Mouse (Mus musculus): ENCODE measurements around the gene Anapc11.

Gene Anapc11

GRCm38 (mm10) chr11:120616617-120617294, 18.5 kb downstream of the Anapc11 start:
- Histone ChIP-seq H3K4me1 (replicated peaks; ENCODE audit: low read depth, low read length) (peaks cover 85% of the 10 kb centered on the region), H3K27me3 (ENCODE audit: insufficient read depth, low read length) (no peaks in the 10 kb centered on the region), H3K4me3 (replicated peaks; ENCODE audit: low read length) (peak overlapping the region; percentile 95), H3K36me3 (ENCODE audit: insufficient read depth, low read length) (peaks cover 82% of the 10 kb centered on the region), H3K9me3 (ENCODE audit: low read length) (no peaks in the 10 kb centered on the region)
- TF ChIP-seq NANOG (IDR thresholded peaks at IDR 0.05; ENCODE audit: borderline replicate concordance, low read length): no peak
- TF ChIP-seq POU5F1 (IDR thresholded peaks at IDR 0.05; ENCODE audit: borderline replicate concordance, low read length): no peak
- no peak for TF ChIP-seq CTCF (conservative IDR thresholded peaks at IDR 0.05; ENCODE audit: low read length)

- Histone ChIP-seq H3K9me3 (ENCODE audit: low read length) (no peaks in the 10 kb centered on the region), H3K4me3 (replicated peaks; ENCODE audit: low read length) (peak within 1 kb of the TSS; percentile 95)
- TF ChIP-seq NANOG (IDR thresholded peaks at IDR 0.05; ENCODE audit: borderline replicate concordance, low read length) (no peak), CTCF (conservative IDR thresholded peaks at IDR 0.05; ENCODE audit: low read length) (no peak), POU5F1 (IDR thresholded peaks at IDR 0.05; ENCODE audit: borderline replicate concordance, low read length) (no peak)
Measured at GRCm38 (mm10) chr11:120617519-120618112, 19.4 kb downstream of the Anapc11 start, which contains the start of gene Pcyt2. TSS of gene Pcyt2 (minus strand) at chr11:120617936.

GRCm38 (mm10) chr11:120618619-120619535, 20.7 kb downstream of the Anapc11 start:
- Histone ChIP-seq H3K9me3 (ENCODE audit: low read length) (no peaks in the 10 kb centered on the region), H3K36me3 (ENCODE audit: insufficient read depth, low read length) (peaks cover 78% of the 10 kb centered on the region), H3K4me1 (replicated peaks; ENCODE audit: low read depth, low read length) (peaks cover 80% of the 10 kb centered on the region), H3K27me3 (ENCODE audit: insufficient read depth, low read length) (no peaks in the 10 kb centered on the region), H3K4me3 (replicated peaks; ENCODE audit: low read length) (peak overlapping the region; percentile 95)
- TF ChIP-seq POU5F1 (IDR thresholded peaks at IDR 0.05; ENCODE audit: borderline replicate concordance, low read length): no peak
- no peak for TF ChIP-seq CTCF (conservative IDR thresholded peaks at IDR 0.05; ENCODE audit: low read length)
- TF ChIP-seq NANOG (IDR thresholded peaks at IDR 0.05; ENCODE audit: borderline replicate concordance, low read length): no peak

More at GRCm38 (mm10) chr11:120617519-120618112, 19.4 kb downstream of the Anapc11 start, which contains the start of gene Pcyt2:
- H3K36me3 ChIP-seq (ENCODE audit: insufficient read depth, low read length): peaks cover 81% of the 10 kb centered on the region
- H3K4me1 ChIP-seq (replicated peaks; ENCODE audit: low read depth, low read length): peaks cover 86% of the 10 kb centered on the region
- H3K27me3 ChIP-seq (ENCODE audit: insufficient read depth, low read length): no peaks in the 10 kb centered on the region

- Histone ChIP-seq H3K4me3 (replicated peaks; ENCODE audit: low read length) (peak overlapping the region; percentile 39), H3K36me3 (ENCODE audit: insufficient read depth, low read length) (peaks cover 66% of the 10 kb centered on the region), H3K9me3 (ENCODE audit: low read length) (no peaks in the 10 kb centered on the region), H3K4me1 (replicated peaks; ENCODE audit: low read depth, low read length) (peaks cover 75% of the 10 kb centered on the region), H3K27me3 (ENCODE audit: insufficient read depth, low read length) (no peaks in the 10 kb centered on the region)
- TF ChIP-seq NANOG (IDR thresholded peaks at IDR 0.05; ENCODE audit: borderline replicate concordance, low read length) (no peak), CTCF (conservative IDR thresholded peaks at IDR 0.05; ENCODE audit: low read length) (no peak), POU5F1 (IDR thresholded peaks at IDR 0.05; ENCODE audit: borderline replicate concordance, low read length) (no peak)
Measured at GRCm38 (mm10) chr11:120620195-120620594, 22.0 kb downstream of the Anapc11 start.

GRCm38 (mm10) chr11:120622805-120623204, 24.6 kb downstream of the Anapc11 start:
- Histone ChIP-seq H3K9me3 (ENCODE audit: low read length) (no peaks in the 10 kb centered on the region), H3K4me1 (replicated peaks; ENCODE audit: low read depth, low read length) (peaks cover 79% of the 10 kb centered on the region), H3K36me3 (ENCODE audit: insufficient read depth, low read length) (peaks cover 79% of the 10 kb centered on the region), H3K27me3 (ENCODE audit: insufficient read depth, low read length) (no peaks in the 10 kb centered on the region), H3K4me3 (replicated peaks; ENCODE audit: low read length) (no peak overlapping the region)
- TF ChIP-seq NANOG (IDR thresholded peaks at IDR 0.05; ENCODE audit: borderline replicate concordance, low read length) (no peak), CTCF (conservative IDR thresholded peaks at IDR 0.05; ENCODE audit: low read length) (no peak), POU5F1 (IDR thresholded peaks at IDR 0.05; ENCODE audit: borderline replicate concordance, low read length) (no peak)

GRCm38 (mm10) chr11:120623961-120624679, 25.9 kb downstream of the Anapc11 start:
- no peaks in the 10 kb centered on the region for H3K9me3 ChIP-seq (ENCODE audit: low read length)
- TF ChIP-seq NANOG (IDR thresholded peaks at IDR 0.05; ENCODE audit: borderline replicate concordance, low read length): no peak
- peak; percentile 45 for TF ChIP-seq CTCF (conservative IDR thresholded peaks at IDR 0.05; ENCODE audit: low read length)
- TF ChIP-seq POU5F1 (IDR thresholded peaks at IDR 0.05; ENCODE audit: borderline replicate concordance, low read length): no peak
- H3K36me3 ChIP-seq (ENCODE audit: insufficient read depth, low read length): peaks cover 81% of the 10 kb centered on the region
- peak overlapping the region; percentile 98 for H3K4me3 ChIP-seq (replicated peaks; ENCODE audit: low read length)
- no peaks in the 10 kb centered on the region for H3K27me3 ChIP-seq (ENCODE audit: insufficient read depth, low read length)
- peaks cover 80% of the 10 kb centered on the region for H3K4me1 ChIP-seq (replicated peaks; ENCODE audit: low read depth, low read length)

GRCm38 (mm10) chr11:120624680-120625111, 26.5 kb downstream of the Anapc11 start:
- Histone ChIP-seq H3K4me3 (replicated peaks; ENCODE audit: low read length) (peak overlapping the region; percentile 98), H3K9me3 (ENCODE audit: low read length) (no peaks in the 10 kb centered on the region), H3K4me1 (replicated peaks; ENCODE audit: low read depth, low read length) (peaks cover 83% of the 10 kb centered on the region), H3K27me3 (ENCODE audit: insufficient read depth, low read length) (no peaks in the 10 kb centered on the region), H3K36me3 (ENCODE audit: insufficient read depth, low read length) (peaks cover 82% of the 10 kb centered on the region)
- TF ChIP-seq NANOG (IDR thresholded peaks at IDR 0.05; ENCODE audit: borderline replicate concordance, low read length): no peak
- no peak for TF ChIP-seq CTCF (conservative IDR thresholded peaks at IDR 0.05; ENCODE audit: low read length)
- no peak for TF ChIP-seq POU5F1 (IDR thresholded peaks at IDR 0.05; ENCODE audit: borderline replicate concordance, low read length)

Measured in E14TG2a.4 (cell line).